Mouse (Mus musculus): ENCODE data around the gene Wdr1. TPM values are rescaled to one million over a fixed set of nuclear protein-coding genes. Genes with fewer than 3 reads are reported as not detected.
A peak's percentile ranks its signal among the peaks of the same experiment; 100 is the strongest.

The Wdr1 gene
- polyA plus RNA-seq, 1 experiment from 2014 or later: 184 TPM

DNA sequence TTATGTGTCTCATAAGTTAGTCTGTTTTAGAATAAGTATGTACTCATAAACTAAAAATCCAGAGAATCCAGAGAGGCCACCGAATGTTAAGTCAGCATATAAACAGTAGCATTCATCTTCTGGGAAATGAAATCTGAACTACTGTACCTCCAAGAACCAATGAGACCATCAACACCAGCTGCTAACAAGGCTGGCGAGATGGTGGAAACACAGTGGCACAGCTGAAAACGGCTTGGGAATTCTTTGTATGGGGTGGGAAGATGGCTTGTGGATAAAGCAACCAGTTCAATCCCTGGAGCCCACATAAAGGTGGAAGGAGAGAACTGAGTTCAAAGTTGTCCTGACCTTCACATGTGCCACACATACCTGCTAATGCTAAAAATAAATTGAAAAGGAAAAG, 10.4 kb downstream of the Wdr1 start:
- H3K9me3 ChIP-seq (replicated peaks; ENCODE audit: control insufficient read depth, low read length): no peaks in the 10 kb centered on the region
- DNase-seq (ENCODE audit: low spot score): no peak
- no peaks in the 10 kb centered on the region; the same call in 1 of the 2 replicates for H3K4me1 ChIP-seq (ENCODE audit: control insufficient read depth, insufficient read depth, low read length)
- no peak overlapping the region for H3K27ac ChIP-seq (ENCODE audit: low read depth, low read length)
- no peak overlapping the region for H3K4me2 ChIP-seq (ENCODE audit: low read length)
- no peak for ATAC-seq
- WGBS: 85% methylated on average over 3 of the region's 3 CpGs
- no peaks in the 10 kb centered on the region for H3K27me3 ChIP-seq (replicated peaks; ENCODE audit: control insufficient read depth, insufficient read depth, low read length)
- no peak overlapping the region for H3K4me3 ChIP-seq (ENCODE audit: low read depth, low read length)
- H3K9ac ChIP-seq (ENCODE audit: low read length): no peak overlapping the region
- H3K36me3 ChIP-seq (ENCODE audit: control insufficient read depth, insufficient read depth, low read length): peaks cover 82% of the 10 kb centered on the region

- Histone ChIP-seq H3K27me3 (replicated peaks; ENCODE audit: control insufficient read depth, insufficient read depth, low read length) (no peaks in the 10 kb centered on the region), H3K4me2 (ENCODE audit: low read length) (no peak overlapping the region), H3K36me3 (ENCODE audit: control insufficient read depth, insufficient read depth, low read length) (peaks cover 86% of the 10 kb centered on the region), H3K27ac (ENCODE audit: low read depth, low read length) (no peak overlapping the region; the same call in 1 of the 2 replicates), H3K9me3 (replicated peaks; ENCODE audit: control insufficient read depth, low read length) (no peaks in the 10 kb centered on the region), H3K4me1 (ENCODE audit: control insufficient read depth, insufficient read depth, low read length) (peaks cover 3% of the 10 kb centered on the region; the same call in 1 of the 2 replicates), H3K9ac (ENCODE audit: low read length) (no peak overlapping the region), H3K4me3 (ENCODE audit: low read depth, low read length) (no peak overlapping the region)
- ATAC-seq (no peak), DNase-seq (ENCODE audit: low spot score) (no peak)
- WGBS: 74% methylated on average over 1 of the region's 1 CpGs
Observed at GRCm38 (mm10) chr5:38550221-38550768, 12.7 kb downstream of the Wdr1 start.

DNA sequence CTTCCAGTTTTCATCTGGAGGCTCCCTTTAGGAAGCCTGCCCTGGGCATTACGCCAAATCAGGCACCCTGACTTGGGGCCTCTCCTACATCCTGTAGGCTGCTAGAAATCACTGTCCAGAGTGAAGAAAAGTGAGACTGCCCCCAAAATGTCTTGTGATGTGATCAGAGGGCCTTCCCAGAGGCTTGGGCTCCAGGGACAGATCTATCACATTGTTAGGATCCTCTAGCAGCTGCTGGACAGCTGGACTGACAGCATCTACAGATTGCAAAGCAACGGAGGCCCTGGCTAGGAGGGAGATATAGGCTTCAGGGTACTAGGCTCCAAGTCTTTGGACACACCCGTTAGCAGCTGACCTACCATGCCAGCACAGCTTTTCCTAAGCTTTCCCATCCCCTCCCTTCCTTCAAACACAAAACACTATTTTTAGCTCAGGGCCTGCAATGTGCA, 13.5 kb downstream of the Wdr1 start:
- WGBS: 75% methylated on average over 3 of the region's 3 CpGs
- no peaks in the 10 kb centered on the region for H3K27me3 ChIP-seq (replicated peaks; ENCODE audit: control insufficient read depth, insufficient read depth, low read length)
- peaks cover 87% of the 10 kb centered on the region for H3K36me3 ChIP-seq (ENCODE audit: control insufficient read depth, insufficient read depth, low read length)
- H3K9me3 ChIP-seq (replicated peaks; ENCODE audit: control insufficient read depth, low read length): no peaks in the 10 kb centered on the region
- DNase-seq (ENCODE audit: low spot score) (peak; percentile 7), ATAC-seq (no peak)
- H3K27ac ChIP-seq (ENCODE audit: low read depth, low read length): peak overlapping the region; percentile 39; the same call in 1 of the 2 replicates
- no peak overlapping the region for H3K4me2 ChIP-seq (ENCODE audit: low read length)
- no peak overlapping the region for H3K9ac ChIP-seq (ENCODE audit: low read length)
- peaks cover 3% of the 10 kb centered on the region; the same call in 1 of the 2 replicates for H3K4me1 ChIP-seq (ENCODE audit: control insufficient read depth, insufficient read depth, low read length)
- H3K4me3 ChIP-seq (ENCODE audit: low read depth, low read length): no peak overlapping the region

DNA sequence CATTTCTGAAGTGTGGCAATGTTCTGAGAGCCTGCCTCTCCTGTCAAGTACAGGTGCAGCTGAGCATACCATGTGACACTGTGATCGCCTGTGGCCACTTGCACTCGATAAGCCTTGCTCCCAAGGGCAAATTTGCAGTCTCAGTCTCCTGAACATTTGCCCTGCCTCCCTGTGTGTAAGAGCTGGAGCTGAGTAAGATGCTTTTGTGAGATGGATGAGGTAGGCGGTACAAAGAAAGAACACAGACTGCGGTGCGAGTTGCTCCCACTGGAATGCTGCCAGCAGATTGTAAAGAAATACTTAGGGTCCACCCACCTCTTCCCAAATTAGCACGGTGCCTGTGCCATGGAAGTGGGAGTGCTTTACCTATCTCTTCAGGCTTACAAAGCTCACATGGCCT, 15.6 kb downstream of the Wdr1 start:
- no peak overlapping the region for H3K4me3 ChIP-seq (ENCODE audit: low read depth, low read length)
- no peak overlapping the region for H3K4me2 ChIP-seq (ENCODE audit: low read length)
- peak; percentile 19 for DNase-seq (ENCODE audit: low spot score)
- H3K9ac ChIP-seq (ENCODE audit: low read length): no peak overlapping the region
- no peaks in the 10 kb centered on the region for H3K9me3 ChIP-seq (replicated peaks; ENCODE audit: control insufficient read depth, low read length)
- no peaks in the 10 kb centered on the region for H3K27me3 ChIP-seq (replicated peaks; ENCODE audit: control insufficient read depth, insufficient read depth, low read length)
- 23% methylated on average over 6 of the region's 6 CpGs for WGBS
- no peak for ATAC-seq
- peaks cover 7% of the 10 kb centered on the region; the same call in 1 of the 2 replicates for H3K4me1 ChIP-seq (ENCODE audit: control insufficient read depth, insufficient read depth, low read length)
- no peak overlapping the region for H3K27ac ChIP-seq (ENCODE audit: low read depth, low read length)
- peaks cover 95% of the 10 kb centered on the region for H3K36me3 ChIP-seq (ENCODE audit: control insufficient read depth, insufficient read depth, low read length)

- H3K9me3 ChIP-seq (replicated peaks; ENCODE audit: control insufficient read depth, low read length): no peaks in the 10 kb centered on the region
- no peak overlapping the region for H3K9ac ChIP-seq (ENCODE audit: low read length)
- H3K4me1 ChIP-seq (ENCODE audit: control insufficient read depth, insufficient read depth, low read length): peaks cover 7% of the 10 kb centered on the region; the same call in 1 of the 2 replicates
- H3K36me3 ChIP-seq (ENCODE audit: control insufficient read depth, insufficient read depth, low read length): peaks cover 97% of the 10 kb centered on the region
- no peaks in the 10 kb centered on the region for H3K27me3 ChIP-seq (replicated peaks; ENCODE audit: control insufficient read depth, insufficient read depth, low read length)
- 0 out of 2 replicates have a peak overlapping the region, but pooled peaks have one; percentile 3 for H3K27ac ChIP-seq (ENCODE audit: low read depth, low read length)
- no peak overlapping the region for H3K4me2 ChIP-seq (ENCODE audit: low read length)
- ATAC-seq (no peak), DNase-seq (ENCODE audit: low spot score) (no peak)
- WGBS: 82% methylated on average over 5 of the region's 5 CpGs
- no peak overlapping the region for H3K4me3 ChIP-seq (ENCODE audit: low read depth, low read length)
Observed at GRCm38 (mm10) chr5:38544423-38545415, 18.3 kb downstream of the Wdr1 start.

GRCm38 (mm10) chr5:38543496-38544217, 19.4 kb downstream of the Wdr1 start:
- ATAC-seq (peak; percentile 64; the same call in 1 of the 2 replicates), DNase-seq (ENCODE audit: low spot score) (peak; percentile 18)
- no peak overlapping the region for H3K4me2 ChIP-seq (ENCODE audit: low read length)
- H3K4me3 ChIP-seq (ENCODE audit: low read depth, low read length): no peak overlapping the region
- no peaks in the 10 kb centered on the region for H3K27me3 ChIP-seq (replicated peaks; ENCODE audit: control insufficient read depth, insufficient read depth, low read length)
- no peaks in the 10 kb centered on the region for H3K9me3 ChIP-seq (replicated peaks; ENCODE audit: control insufficient read depth, low read length)
- peak overlapping the region; percentile 3; the same call in 1 of the 2 replicates for H3K27ac ChIP-seq (ENCODE audit: low read depth, low read length)
- 66% methylated on average over 4 of the region's 4 CpGs for WGBS
- H3K4me1 ChIP-seq (ENCODE audit: control insufficient read depth, insufficient read depth, low read length): peaks cover 7% of the 10 kb centered on the region; the same call in 1 of the 2 replicates
- H3K36me3 ChIP-seq (ENCODE audit: control insufficient read depth, insufficient read depth, low read length): peaks cover 97% of the 10 kb centered on the region
- H3K9ac ChIP-seq (ENCODE audit: low read length): no peak overlapping the region

GRCm38 (mm10) chr5:38541728-38542127, 21.3 kb downstream of the Wdr1 start:
- Histone ChIP-seq H3K9me3 (replicated peaks; ENCODE audit: control insufficient read depth, low read length) (no peaks in the 10 kb centered on the region), H3K9ac (ENCODE audit: low read length) (no peak overlapping the region), H3K27ac (ENCODE audit: low read depth, low read length) (no peak overlapping the region), H3K4me3 (ENCODE audit: low read depth, low read length) (no peak overlapping the region), H3K27me3 (replicated peaks; ENCODE audit: control insufficient read depth, insufficient read depth, low read length) (no peaks in the 10 kb centered on the region), H3K4me2 (ENCODE audit: low read length) (no peak overlapping the region), H3K4me1 (ENCODE audit: control insufficient read depth, insufficient read depth, low read length) (0 out of 2 replicates have a peak, but pooled peaks cover 4% of the 10 kb centered on the region), H3K36me3 (ENCODE audit: control insufficient read depth, insufficient read depth, low read length) (peaks cover 97% of the 10 kb centered on the region)
- DNase-seq (ENCODE audit: low spot score) (no peak), ATAC-seq (no peak)
- 89% methylated on average over 3 of the region's 3 CpGs for WGBS

GRCm38 (mm10) chr5:38540898-38541297, 22.1 kb downstream of the Wdr1 start:
- Histone ChIP-seq H3K9ac (ENCODE audit: low read length) (no peak overlapping the region), H3K27ac (ENCODE audit: low read depth, low read length) (no peak overlapping the region), H3K36me3 (ENCODE audit: control insufficient read depth, insufficient read depth, low read length) (peaks cover 97% of the 10 kb centered on the region), H3K27me3 (replicated peaks; ENCODE audit: control insufficient read depth, insufficient read depth, low read length) (no peaks in the 10 kb centered on the region), H3K9me3 (replicated peaks; ENCODE audit: control insufficient read depth, low read length) (no peaks in the 10 kb centered on the region), H3K4me2 (ENCODE audit: low read length) (no peak overlapping the region), H3K4me3 (ENCODE audit: low read depth, low read length) (no peak overlapping the region), H3K4me1 (ENCODE audit: control insufficient read depth, insufficient read depth, low read length) (0 out of 2 replicates have a peak, but pooled peaks cover 4% of the 10 kb centered on the region)
- ATAC-seq (no peak), DNase-seq (ENCODE audit: low spot score) (no peak)
- 100% methylated on average over 1 of the region's 1 CpGs for WGBS
